Comparison of ENCODE assay signal across 18 mouse cellular contexts in genomic region chr16:52159958-52160504, GRCm38 (mm10).
"Had no signal": no experiment of that assay in that cellular context is flagged by ENCODE, and none has a peak within 500 bp of the region (broad histone marks: within the 10 kb centered on the region; RNA-seq: fewer than 3 reads in every experiment).

No protein-coding gene starts in this region.

- DNase-seq: lung, adult 18-20 months; lung, embryonic 14.5 days; lung, postnatal 10 days; lung, postnatal 4 days; midbrain, embryonic 14.5 days; retina, postnatal 1 day; right cerebral cortex, adult 18-20 months; thymus, adult 2 months; thymus, postnatal 25 days; thymus, postnatal 4 days had no signal

- H3K27me3 ChIP-seq: midbrain, embryonic 12.5 days; neural tube, embryonic 13.5 days; neural tube, embryonic 15.5 days; stomach, embryonic 15.5 days had no signal

- H3K36me3 ChIP-seq: neural tube, embryonic 15.5 days; stomach, embryonic 15.5 days had no signal

- H3K4me1 ChIP-seq: neural tube, embryonic 13.5 days; neural tube, embryonic 15.5 days; stomach, embryonic 15.5 days had no signal

- H3K4me2 ChIP-seq: lung, embryonic 14.5 days; midbrain, embryonic 12.5 days; neural tube, embryonic 13.5 days; neural tube, embryonic 15.5 days; stomach, embryonic 15.5 days had no signal

- ATAC-seq: midbrain, embryonic 16.5 days had no signal

- H3K9ac ChIP-seq: lung, embryonic 14.5 days; midbrain, embryonic 12.5 days; neural tube, embryonic 13.5 days; neural tube, embryonic 15.5 days; stomach, embryonic 15.5 days had no signal

- H3K27ac ChIP-seq: midbrain, embryonic 10.5 days; neural tube, embryonic 13.5 days; neural tube, embryonic 15.5 days; stomach, embryonic 15.5 days; stomach, postnatal 0 days had no signal

- H3K4me3 ChIP-seq: midbrain, embryonic 10.5 days; midbrain, embryonic 12.5 days; myocyte; neural tube, embryonic 13.5 days; neural tube, embryonic 15.5 days; stomach, embryonic 15.5 days had no signal

- H3K9me3 ChIP-seq: midbrain, embryonic 10.5 days; midbrain, embryonic 12.5 days; neural tube, embryonic 13.5 days; neural tube, embryonic 15.5 days; stomach, embryonic 15.5 days had no signal
